Mouse (Mus musculus) forebrain, embryonic 12.5 days (tissue): ENCODE measurements around the gene Sec22b. TPM values are rescaled to one million over a fixed set of nuclear protein-coding genes. Genes with fewer than 3 reads are reported as not detected.

Source experiments
- ATAC-seq: fragments of 200-750 bp; cut with Nextera tagmentation; 2 replicates; pipeline ENCODE4 v1.8.0; 2017; ENCODE audit warnings: moderate TSS enrichment; ENCODE audit not compliant: low FRiP score
- H3K27ac ChIP-seq: fragments of 300-500 bp; sonication (generic); 2 replicates; pipeline ENCODE4 v1.5.1; 2016; ENCODE audit warnings: mild to moderate bottlenecking
- H3K27me3 ChIP-seq: fragments of 300-500 bp; sonication (generic); 2 replicates; pipeline ENCODE4 v1.6.1; 2016; ENCODE audit warnings: mild to moderate bottlenecking
- H3K36me3 ChIP-seq: fragments of 300-500 bp; sonication (generic); replicated peaks from 2 replicates; pipeline ENCODE4 v1.6.1; 2016; ENCODE audit warnings: mild to moderate bottlenecking
- H3K4me1 ChIP-seq: fragments of 300-500 bp; sonication (generic); 2 replicates; pipeline ENCODE4 v1.6.1; 2016
- H3K4me2 ChIP-seq: fragments of 300-500 bp; sonication (generic); 2 replicates; pipeline ENCODE4 v1.6.1; 2016; ENCODE audit warnings: mild to moderate bottlenecking, moderate library complexity
- H3K4me3 ChIP-seq: fragments of 300-500 bp; sonication (generic); replicated peaks from 2 replicates; pipeline ENCODE4 v1.5.1; 2016; ENCODE audit warnings: mild to moderate bottlenecking
- H3K9ac ChIP-seq: fragments of 300-500 bp; sonication (generic); 2 replicates; pipeline ENCODE4 v1.6.1; 2016; ENCODE audit warnings: mild to moderate bottlenecking
- H3K9me3 ChIP-seq: fragments of 300-500 bp; sonication (generic); 2 replicates; pipeline ENCODE4 v1.6.1; 2016
- WGBS: fragments of 180-500 bp; shearing (Covaris S2); methylation state at CpG from one replicate; pipeline ENCODE4 v1.1.7; 2016; 5-methylcytosine and 5-hydroxymethylcytosine counted together
- polyA plus RNA-seq: library from polyadenylated mRNA; unstranded; fragments of >200 nt; fragmentation: Nextera tagmentation; extraction: Ambion mirVana; gene quantifications from 2 replicates; pipeline ENCODE4 v1.2.1, GENCODE M21; 2016

Gene Sec22b
- polyA plus RNA-seq, 1 experiment from 2014 or later, result 107 TPM

- 91% methylated on average over 2 of the region's 2 CpGs for WGBS
- ATAC-seq, result no peak
Observed at GRCm38 (mm10) chr3:97925246-97925645, 24.3 kb downstream of the Sec22b start.

GRCm38 (mm10) chr3:97927322-97927721 is 26.3 kb downstream of the Sec22b start:
- WGBS, result 84% methylated on average over 4 of the region's 4 CpGs
- peaks cover 13% of the 10 kb centered on the region; the same call in 1 of the 2 replicates for H3K4me1 ChIP-seq
- H3K27ac ChIP-seq, result no peak overlapping the region
- no peak overlapping the region for H3K4me3 ChIP-seq
- no peak overlapping the region for H3K9ac ChIP-seq
- no peaks in the 10 kb centered on the region for H3K9me3 ChIP-seq
- H3K27me3 ChIP-seq, result peaks cover 16% of the 10 kb centered on the region
- H3K4me2 ChIP-seq, result no peak overlapping the region
- peaks cover 10% of the 10 kb centered on the region for H3K36me3 ChIP-seq
- no peak for ATAC-seq

More at GRCm38 (mm10) chr3:97925246-97925645, 24.3 kb downstream of the Sec22b start:
- Histone ChIP-seq H3K27ac (no peak overlapping the region), H3K4me3 (no peak overlapping the region), H3K27me3 (no peaks in the 10 kb centered on the region), H3K9ac (no peak overlapping the region), H3K36me3 (peaks cover 24% of the 10 kb centered on the region), H3K4me2 (no peak overlapping the region), H3K9me3 (no peaks in the 10 kb centered on the region), H3K4me1 (0 out of 2 replicates have a peak, but pooled peaks cover 1% of the 10 kb centered on the region)

GRCm38 (mm10) chr3:97928968-97929858 is 28.2 kb downstream of the Sec22b start:
- Histone ChIP-seq H3K4me3 (no peak overlapping the region), H3K27ac (no peak overlapping the region), H3K9me3 (no peaks in the 10 kb centered on the region), H3K4me1 (peaks cover 19% of the 10 kb centered on the region), H3K27me3 (peaks cover 17% of the 10 kb centered on the region), H3K9ac (no peak overlapping the region), H3K4me2 (no peak overlapping the region), H3K36me3 (peaks cover 2% of the 10 kb centered on the region)
- ATAC-seq, result peak; percentile 80
- 60% methylated on average over 9 of the region's 9 CpGs for WGBS

GRCm38 (mm10) chr3:97930141-97930786 is 29.3 kb downstream of the Sec22b start:
- H3K27ac ChIP-seq, result no peak overlapping the region
- H3K9ac ChIP-seq, result no peak overlapping the region
- peaks cover 19% of the 10 kb centered on the region for H3K4me1 ChIP-seq
- no peaks in the 10 kb centered on the region for H3K36me3 ChIP-seq
- 76% methylated on average over 12 of the region's 12 CpGs for WGBS
- no peaks in the 10 kb centered on the region for H3K9me3 ChIP-seq
- peaks cover 17% of the 10 kb centered on the region for H3K27me3 ChIP-seq
- ATAC-seq, result no peak
- H3K4me2 ChIP-seq, result no peak overlapping the region
- H3K4me3 ChIP-seq, result no peak overlapping the region

GRCm38 (mm10) chr3:97930787-97931158 is 29.8 kb downstream of the Sec22b start:
- H3K9me3 ChIP-seq, result no peaks in the 10 kb centered on the region
- no peak overlapping the region for H3K4me2 ChIP-seq
- H3K27me3 ChIP-seq, result peaks cover 17% of the 10 kb centered on the region
- H3K4me3 ChIP-seq, result no peak overlapping the region
- no peak for ATAC-seq
- WGBS, result 82% methylated on average over 8 of the region's 8 CpGs
- H3K36me3 ChIP-seq, result no peaks in the 10 kb centered on the region
- no peak overlapping the region for H3K9ac ChIP-seq
- H3K27ac ChIP-seq, result no peak overlapping the region
- H3K4me1 ChIP-seq, result peaks cover 19% of the 10 kb centered on the region

- no peak for ATAC-seq
- no peaks in the 10 kb centered on the region for H3K36me3 ChIP-seq
- H3K27ac ChIP-seq, result no peak overlapping the region
- H3K4me3 ChIP-seq, result no peak overlapping the region
- H3K9me3 ChIP-seq, result no peaks in the 10 kb centered on the region
- 86% methylated on average over 7 of the region's 7 CpGs for WGBS
- no peak overlapping the region for H3K9ac ChIP-seq
- H3K27me3 ChIP-seq, result peaks cover 17% of the 10 kb centered on the region
- no peak overlapping the region for H3K4me2 ChIP-seq
- H3K4me1 ChIP-seq, result peaks cover 19% of the 10 kb centered on the region
Observed at GRCm38 (mm10) chr3:97931310-97931885, 30.4 kb downstream of the Sec22b start.

DNA sequence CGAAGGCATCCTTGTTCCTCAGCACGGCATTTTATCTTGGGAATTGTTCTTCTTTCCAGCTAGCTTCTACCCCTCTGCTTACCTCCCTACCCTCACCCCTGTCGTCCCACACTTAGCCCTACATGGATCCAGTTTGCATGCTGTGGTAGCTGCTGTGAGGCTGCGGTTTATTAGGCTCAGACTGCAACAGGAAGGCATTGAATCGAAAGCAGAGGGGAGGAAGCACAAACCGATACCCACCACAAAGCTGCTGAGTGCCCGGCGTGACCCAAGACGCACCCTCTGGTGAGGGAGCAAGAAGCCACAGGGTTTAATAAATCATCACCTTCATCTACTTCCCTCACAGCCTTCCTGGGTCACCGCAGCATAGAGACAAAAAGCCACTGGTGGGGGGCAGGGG is 31.1 kb downstream of the Sec22b start:
- WGBS, result 33% methylated on average over 10 of the region's 10 CpGs
- ATAC-seq, result no peak
- no peak overlapping the region for H3K27ac ChIP-seq
- H3K9me3 ChIP-seq, result no peaks in the 10 kb centered on the region
- no peaks in the 10 kb centered on the region for H3K36me3 ChIP-seq
- H3K9ac ChIP-seq, result no peak overlapping the region
- H3K4me1 ChIP-seq, result peaks cover 24% of the 10 kb centered on the region
- H3K27me3 ChIP-seq, result peaks cover 17% of the 10 kb centered on the region
- H3K4me3 ChIP-seq, result no peak overlapping the region
- H3K4me2 ChIP-seq, result peak overlapping the region; percentile 13; the same call in 1 of the 2 replicates

GRCm38 (mm10) chr3:97932771-97933170 is 31.8 kb downstream of the Sec22b start:
- Histone ChIP-seq H3K9me3 (no peaks in the 10 kb centered on the region), H3K4me2 (no peak overlapping the region), H3K4me3 (no peak overlapping the region), H3K9ac (no peak overlapping the region), H3K27ac (no peak overlapping the region), H3K27me3 (peaks cover 17% of the 10 kb centered on the region), H3K36me3 (no peaks in the 10 kb centered on the region), H3K4me1 (peaks cover 31% of the 10 kb centered on the region)
- ATAC-seq, result no peak
- 53% methylated on average over 11 of the region's 11 CpGs for WGBS

GRCm38 (mm10) chr3:97933251-97933650 is 32.3 kb downstream of the Sec22b start:
- peaks cover 35% of the 10 kb centered on the region for H3K4me1 ChIP-seq
- no peak overlapping the region for H3K9ac ChIP-seq
- no peaks in the 10 kb centered on the region for H3K9me3 ChIP-seq
- no peak for ATAC-seq
- H3K27me3 ChIP-seq, result peaks cover 17% of the 10 kb centered on the region
- H3K4me2 ChIP-seq, result no peak overlapping the region
- 31% methylated on average over 6 of the region's 6 CpGs for WGBS
- H3K36me3 ChIP-seq, result no peaks in the 10 kb centered on the region
- no peak overlapping the region for H3K27ac ChIP-seq
- H3K4me3 ChIP-seq, result no peak overlapping the region

- Histone ChIP-seq H3K27me3 (peaks cover 17% of the 10 kb centered on the region), H3K9me3 (no peaks in the 10 kb centered on the region)
Observed at GRCm38 (mm10) chr3:97933811-97934210, 32.8 kb downstream of the Sec22b start.

GRCm38 (mm10) chr3:97934331-97935300 is 33.6 kb downstream of the Sec22b start:
- 85% methylated on average over 6 of the region's 6 CpGs for WGBS
- no peak overlapping the region for H3K4me3 ChIP-seq
- no peaks in the 10 kb centered on the region for H3K9me3 ChIP-seq
- peaks cover 46% of the 10 kb centered on the region for H3K4me1 ChIP-seq
- H3K4me2 ChIP-seq, result no peak overlapping the region
- H3K27me3 ChIP-seq, result peaks cover 17% of the 10 kb centered on the region
- no peak for ATAC-seq
- H3K36me3 ChIP-seq, result no peaks in the 10 kb centered on the region
- no peak overlapping the region for H3K9ac ChIP-seq
- H3K27ac ChIP-seq, result no peak overlapping the region

More at GRCm38 (mm10) chr3:97933811-97934210, 32.8 kb downstream of the Sec22b start:
- Histone ChIP-seq H3K27ac (no peak overlapping the region), H3K36me3 (no peaks in the 10 kb centered on the region), H3K4me2 (no peak overlapping the region), H3K4me3 (no peak overlapping the region), H3K9ac (no peak overlapping the region), H3K4me1 (peaks cover 38% of the 10 kb centered on the region)
- ATAC-seq, result no peak
- 86% methylated on average over 5 of the region's 5 CpGs for WGBS
